Mouse (Mus musculus) layer of hippocampus, adult 18-20 months (tissue): ENCODE measurements around the gene Dnajc22. TPM values are rescaled to one million over a fixed set of nuclear protein-coding genes. Genes with fewer than 3 reads are reported as not detected.
"Not testable (repeated sequence)": the region's sequence is repeated elsewhere in the genome, so short reads cannot be mapped to it uniquely, and the experiment has no call there.

ENCODE experiments used
- DNase-seq, 2 experiments: peaks; one replicate each; pipeline ENCODE4 v3.0.0; 2022; ENCODE audit warnings: low spot score in 2 of 2
- long read RNA-seq: library from polyadenylated mRNA; stranded (forward); transcript quantifications from one replicate; pipeline ENCODE4 v2.0.0, GENCODE M21; 2021
- total RNA-seq, 2 experiments: library from RNA; stranded (reverse); gene quantifications; 2 replicates each; pipeline ENCODE4 v1.2.3; 2021

Gene Dnajc22
- total RNA-seq = under 1 TPM; 0.20 to 0.27 TPM
- long read RNA-seq = 0 reads

- DNase-seq = no peak
Measured at GRCm38 (mm10) chr15:99092870-99093269, at the start of gene Dnajc22. Gene Dnajc22, plus strand, starts transcription at chr15:99093170.

GRCm38 (mm10) chr15:99044854-99045253 lies 48.1 kb upstream of the Dnajc22 start:
- DNase-seq = no peak

GRCm38 (mm10) chr15:99045734-99046133 lies 47.2 kb upstream of the Dnajc22 start:
- not testable (repeated sequence) for DNase-seq

GRCm38 (mm10) chr15:99049473-99050253 lies 43.3 kb upstream of the Dnajc22 start:
- DNase-seq = peak; percentile 16 to 76

GRCm38 (mm10) chr15:99053373-99053772 lies 39.6 kb upstream of the Dnajc22 start:
- no peak for DNase-seq

GRCm38 (mm10) chr15:99055040-99055439 lies 37.9 kb upstream of the Dnajc22 start, which contains the start of gene Prph:
Gene Prph, plus strand, starts transcription at chr15:99055174.
- no peak for DNase-seq

GRCm38 (mm10) chr15:99055511-99055961 lies 37.4 kb upstream of the Dnajc22 start:
- DNase-seq = no peak

- DNase-seq = no peak
Measured at GRCm38 (mm10) chr15:99056332-99056731, 36.6 kb upstream of the Dnajc22 start.

GRCm38 (mm10) chr15:99065557-99066165 lies 27.3 kb upstream of the Dnajc22 start:
- no peak for DNase-seq

- no peak for DNase-seq
Measured at GRCm38 (mm10) chr15:99071988-99072387, 21.0 kb upstream of the Dnajc22 start.

- no peak for DNase-seq
Measured at GRCm38 (mm10) chr15:99074019-99074599, 18.9 kb upstream of the Dnajc22 start, which contains the start of gene Troap. Gene Troap, plus strand, starts transcription at chr15:99074575.

- peak; percentile 95 to 99 for DNase-seq
Measured at GRCm38 (mm10) chr15:99074600-99075333, 18.2 kb upstream of the Dnajc22 start.

- DNase-seq = not testable (repeated sequence)
Measured at GRCm38 (mm10) chr15:99076011-99076410, 17.0 kb upstream of the Dnajc22 start.

- DNase-seq = no peak
Measured at GRCm38 (mm10) chr15:99078181-99078910, 14.6 kb upstream of the Dnajc22 start.

- no peak for DNase-seq
Measured at GRCm38 (mm10) chr15:99079804-99080203, 13.2 kb upstream of the Dnajc22 start.

- DNase-seq = no peak
Measured at GRCm38 (mm10) chr15:99082322-99082721, 10.6 kb upstream of the Dnajc22 start.

- no peak for DNase-seq
Measured at GRCm38 (mm10) chr15:99082840-99083239, 10.1 kb upstream of the Dnajc22 start.

- DNase-seq = peak in 1 of 2 experiments; percentile 67
Measured at GRCm38 (mm10) chr15:99083258-99083657, 9.7 kb upstream of the Dnajc22 start.

GRCm38 (mm10) chr15:99083867-99084557 lies 9.0 kb upstream of the Dnajc22 start:
- no peak for DNase-seq

GRCm38 (mm10) chr15:99084618-99085017 lies 8.4 kb upstream of the Dnajc22 start:
- no peak for DNase-seq
